Comparison of ENCODE assay signal across 8 mouse cellular contexts in the genomic region with DNA sequence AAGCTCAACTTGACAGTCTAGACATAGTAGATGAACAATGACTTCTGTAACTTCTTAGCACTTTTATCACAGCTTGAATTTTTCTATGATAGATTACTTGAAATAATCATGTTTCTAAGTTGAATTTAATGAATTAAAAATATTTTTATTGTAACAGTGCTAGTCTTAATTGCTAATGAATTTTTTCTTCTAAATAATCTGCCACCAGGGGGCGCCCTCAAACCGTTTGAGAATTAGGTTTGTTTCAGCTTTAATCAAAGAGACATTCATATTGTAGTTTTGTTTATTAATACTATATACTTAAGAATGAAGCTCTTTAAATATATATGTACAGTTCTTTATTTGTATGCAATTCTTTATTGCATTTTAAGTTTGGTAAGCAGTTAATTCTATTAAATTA. TPM values are rescaled to one million over a fixed set of nuclear protein-coding genes. Genes with fewer than 3 reads are reported as not detected.
DNase-seq lines count a peak whose midpoint lies in the region; ATAC-seq lines count a peak whose summit lies in the region.
"Had no signal": no experiment of that assay in that cellular context is flagged by ENCODE, and none has a peak within 500 bp of the region (broad histone marks: within the 10 kb centered on the region; RNA-seq: fewer than 3 reads in every experiment).

No protein-coding gene starts in this region.

- H3K4me1 ChIP-seq in liver, embryonic 11.5 days (replicated peaks; ENCODE audit: control insufficient read depth, insufficient read depth, low read length), result no peaks in the 10 kb centered on the region; the same call in 1 of the 2 replicates
- H3K4me1 ChIP-seq in limb, embryonic 11.5 days (ENCODE audit: control insufficient read depth, insufficient read depth, low read length), result no peaks in the 10 kb centered on the region

- H3K4me3 ChIP-seq in liver, embryonic 11.5 days (ENCODE audit: low read depth, low read length), result no peak overlapping the region
- H3K4me3 ChIP-seq in limb, embryonic 11.5 days (ENCODE audit: low read depth, low read length), result no peak overlapping the region
- H3K4me3 ChIP-seq: megakaryocyte, embryonic 14.5 days had no signal

- no peaks in the 10 kb centered on the region for H3K9me3 ChIP-seq in liver, embryonic 11.5 days (ENCODE audit: control insufficient read depth, low read length)
- H3K9me3 ChIP-seq in limb, embryonic 11.5 days (ENCODE audit: control insufficient read depth, low read length), result no peaks in the 10 kb centered on the region
- H3K9me3 ChIP-seq: megakaryocyte, embryonic 14.5 days had no signal

- DNase-seq in liver (peak; percentile 59), NIH3T3 (ENCODE audit: low read depth) (peak; percentile 75)
- DNase-seq in liver, embryonic 11.5 days (ENCODE audit: low spot score), result no peak
- peak; percentile 65 for DNase-seq in c-Kit-positive CD71-positive TER-119-negative erythroid progenitor cells, embryonic 14.5 days (ENCODE audit: low read depth)
- peak; percentile 72 for DNase-seq in heart, postnatal 4 days
- DNase-seq in limb, embryonic 11.5 days (ENCODE audit: low spot score), result peak; percentile 62
- DNase-seq in right cerebral cortex, postnatal 4 days, result peak; percentile 81

- no peak for ATAC-seq in liver, embryonic 11.5 days (replicated peaks; ENCODE audit: low FRiP score)
- ATAC-seq in limb, embryonic 11.5 days (ENCODE audit: insufficient number of reproducible peaks, low FRiP score, low TSS enrichment, low read depth), result no peak

- under 1% methylated on average over 2 of the region's 2 CpGs for WGBS in liver, embryonic 11.5 days
- 0% methylated on average over 2 of the region's 2 CpGs for WGBS in limb, embryonic 11.5 days

- no peaks in the 10 kb centered on the region; the same call in 1 of the 2 replicates for H3K36me3 ChIP-seq in liver, embryonic 11.5 days (ENCODE audit: control insufficient read depth, insufficient read depth, low read length)
- H3K36me3 ChIP-seq in limb, embryonic 11.5 days (ENCODE audit: control insufficient read depth, insufficient read depth, low read length), result no peaks in the 10 kb centered on the region

- H3K27ac ChIP-seq in liver, embryonic 11.5 days (ENCODE audit: low read depth, low read length), result no peak overlapping the region
- H3K27ac ChIP-seq in limb, embryonic 11.5 days (replicated peaks; ENCODE audit: low read depth, low read length), result no peak overlapping the region

- no peak overlapping the region for H3K9ac ChIP-seq in liver, embryonic 11.5 days (ENCODE audit: low read depth, low read length)
- no peak overlapping the region for H3K9ac ChIP-seq in limb, embryonic 11.5 days (ENCODE audit: low read length)

- no peaks in the 10 kb centered on the region for H3K27me3 ChIP-seq in liver, embryonic 11.5 days (replicated peaks; ENCODE audit: control insufficient read depth, insufficient read depth, low read length)
- H3K27me3 ChIP-seq in limb, embryonic 11.5 days (ENCODE audit: control insufficient read depth, insufficient read depth, low read length), result no peaks in the 10 kb centered on the region
- H3K27me3 ChIP-seq: megakaryocyte, embryonic 14.5 days had no signal

- H3K4me2 ChIP-seq in liver, embryonic 11.5 days, result no peak overlapping the region
- no peak overlapping the region for H3K4me2 ChIP-seq in limb, embryonic 11.5 days (ENCODE audit: low read depth, severe bottlenecking)

RNA-seq across cellular contexts. Expression of gene Parg, which starts 27.2 kb away (rescaled TPM):
- 37.2 and 41.3 TPM in 2 replicates for polyA plus RNA-seq in liver, embryonic 11.5 days (2014; fragmentation: Nextera tagmentation; extraction: Ambion mirVana)
- total RNA-seq in heart, postnatal 4 days (2021), result 10 to 100 TPM; 30.3 to 39.6 TPM
- 62.4 and 76.0 TPM in 2 replicates for polyA plus RNA-seq in limb, embryonic 11.5 days (2014; fragmentation: Nextera tagmentation; extraction: Ambion mirVana)

RNA-seq across cellular contexts. Expression of gene Timm23, which starts 27.3 kb away (rescaled TPM):
- polyA plus RNA-seq in liver, embryonic 11.5 days (2014; fragmentation: Nextera tagmentation; extraction: Ambion mirVana), result 425 and 431 TPM in 2 replicates
- total RNA-seq in heart, postnatal 4 days (2021), result 100 to 1,000 TPM; 165 to 176 TPM
- 310 and 333 TPM in 2 replicates for polyA plus RNA-seq in limb, embryonic 11.5 days (2014; fragmentation: Nextera tagmentation; extraction: Ambion mirVana)
